Mouse (Mus musculus) testis, adult 2 months (tissue): ENCODE measurements around the gene Nrk. TPM values are rescaled to one million over a fixed set of nuclear protein-coding genes. Genes with fewer than 3 reads are reported as not detected.

ENCODE experiments used
- H3K27ac ChIP-seq: fragments of 200-500 bp; 2 replicates; pipeline ENCODE4 v1.5.1; 2012; ENCODE audit warnings: low read depth, low read length; ENCODE audit not compliant: control insufficient read depth, insufficient read depth
- H3K27me3 ChIP-seq: fragments of 200-500 bp; 2 replicates; pipeline ENCODE4 v1.6.1; 2012; ENCODE audit warnings: mild to moderate bottlenecking, low read length, moderate library complexity; ENCODE audit not compliant: control insufficient read depth, insufficient read depth
- H3K36me3 ChIP-seq: fragments of 200-500 bp; 2 replicates; pipeline ENCODE4 v1.6.1; 2012; ENCODE audit warnings: mild to moderate bottlenecking, low read length; ENCODE audit not compliant: control insufficient read depth, insufficient read depth
- H3K4me1 ChIP-seq: fragments of 200-500 bp; 2 replicates; pipeline ENCODE4 v1.6.1; 2012; ENCODE audit warnings: low read length; ENCODE audit not compliant: control insufficient read depth, insufficient read depth
- H3K4me3 ChIP-seq: fragments of 200-500 bp; 2 replicates; pipeline ENCODE4 v1.5.1; 2012; ENCODE audit warnings: low read depth, mild to moderate bottlenecking, low read length, moderate library complexity, mixed read lengths; ENCODE audit not compliant: control insufficient read depth
- CTCF ChIP-seq: fragments of 200-500 bp; IDR thresholded peaks from 2 replicates; pipeline ENCODE4 v1.5.1; 2012; ENCODE audit warnings: low read depth, mild to moderate bottlenecking, inconsistent platforms, low read length, moderate library complexity; ENCODE audit not compliant: control insufficient read depth, insufficient read depth, insufficient replicate concordance
- POLR2A ChIP-seq: fragments of 200-500 bp; IDR thresholded peaks from 2 replicates; pipeline ENCODE4 v1.6.1; 2012; ENCODE audit warnings: low read depth, mild to moderate bottlenecking, inconsistent platforms, low read length, moderate library complexity; ENCODE audit not compliant: control insufficient read depth
- polyA plus RNA-seq: library from polyadenylated mRNA; depleted of rRNA; stranded (reverse); fragments of >200 nt; gene quantifications from 2 replicates; pipeline ENCODE4 v1.2.3, GENCODE M21; 2012

Gene Nrk
- polyA plus RNA-seq, 1 experiment = 1.0 TPM

- TF ChIP-seq CTCF (no peak), POLR2A (no peak)
These were observed 100.3 kb downstream of the Nrk start for GRCm38 (mm10) chrX:139014524-139014923.

GRCm38 (mm10) chrX:139016540-139016939 is 102.3 kb downstream of the Nrk start:
- TF ChIP-seq CTCF (no peak), POLR2A (no peak)
- no peak overlapping the region for H3K4me3 ChIP-seq
- no peaks in the 10 kb centered on the region for H3K27me3 ChIP-seq
- no peaks in the 10 kb centered on the region for H3K4me1 ChIP-seq
- no peaks in the 10 kb centered on the region for H3K36me3 ChIP-seq
- H3K27ac ChIP-seq = no peak overlapping the region

More at GRCm38 (mm10) chrX:139014524-139014923, 100.3 kb downstream of the Nrk start:
- Histone ChIP-seq H3K27me3 (no peaks in the 10 kb centered on the region), H3K36me3 (no peaks in the 10 kb centered on the region), H3K4me3 (no peak overlapping the region), H3K4me1 (no peaks in the 10 kb centered on the region), H3K27ac (no peak overlapping the region)

- Histone ChIP-seq H3K4me1 (no peaks in the 10 kb centered on the region), H3K36me3 (no peaks in the 10 kb centered on the region), H3K4me3 (no peak overlapping the region), H3K27me3 (no peaks in the 10 kb centered on the region), H3K27ac (no peak overlapping the region)
- no peak for TF ChIP-seq POLR2A
- TF ChIP-seq CTCF = no peak
These were observed 112.4 kb downstream of the Nrk start for GRCm38 (mm10) chrX:139026532-139027097.

- TF ChIP-seq POLR2A (no peak), CTCF (no peak)
- Histone ChIP-seq H3K27me3 (no peaks in the 10 kb centered on the region), H3K4me1 (no peaks in the 10 kb centered on the region), H3K27ac (no peak overlapping the region), H3K36me3 (no peaks in the 10 kb centered on the region), H3K4me3 (no peak overlapping the region)
These were observed 113.1 kb downstream of the Nrk start for GRCm38 (mm10) chrX:139027296-139027695.

GRCm38 (mm10) chrX:139027909-139028308 is 113.7 kb downstream of the Nrk start:
- Histone ChIP-seq H3K4me3 (no peak overlapping the region), H3K36me3 (no peaks in the 10 kb centered on the region), H3K27me3 (no peaks in the 10 kb centered on the region), H3K4me1 (no peaks in the 10 kb centered on the region), H3K27ac (no peak overlapping the region)
- TF ChIP-seq CTCF = no peak
- no peak for TF ChIP-seq POLR2A

GRCm38 (mm10) chrX:139037666-139038065 is 123.4 kb downstream of the Nrk start:
- H3K36me3 ChIP-seq = no peaks in the 10 kb centered on the region
- no peaks in the 10 kb centered on the region for H3K27me3 ChIP-seq
- no peak overlapping the region for H3K4me3 ChIP-seq
- no peak overlapping the region for H3K27ac ChIP-seq
- no peaks in the 10 kb centered on the region for H3K4me1 ChIP-seq
- TF ChIP-seq CTCF = no peak
- no peak for TF ChIP-seq POLR2A

GRCm38 (mm10) chrX:139039314-139039713 is 125.1 kb downstream of the Nrk start:
- Histone ChIP-seq H3K27me3 (no peaks in the 10 kb centered on the region), H3K4me1 (no peaks in the 10 kb centered on the region), H3K27ac (no peak overlapping the region), H3K4me3 (no peak overlapping the region), H3K36me3 (no peaks in the 10 kb centered on the region)
- TF ChIP-seq POLR2A (no peak), CTCF (no peak)
